Mouse (Mus musculus) spleen, adult 12 weeks (tissue): ENCODE data around the gene Gm12216.

Source experiments
- DNase-seq: peaks from one replicate; pipeline ENCODE4 v3.0.0; 2022; ENCODE audit warnings: low spot score

The Gm12216 gene

GRCm38 (mm10) chr11:53742353-53742752 lies 116.7 kb downstream of the Gm12216 start:
- no peak for DNase-seq

- DNase-seq: no peak
Measured at GRCm38 (mm10) chr11:53737573-53737946, 121.5 kb downstream of the Gm12216 start.

- peak; percentile 63 for DNase-seq
Measured at GRCm38 (mm10) chr11:53736771-53737572, 122.1 kb downstream of the Gm12216 start.

- DNase-seq: peak; percentile 40
Measured at GRCm38 (mm10) chr11:53735682-53736245, 123.3 kb downstream of the Gm12216 start.

GRCm38 (mm10) chr11:53734970-53735681 lies 123.9 kb downstream of the Gm12216 start:
- no peak for DNase-seq

GRCm38 (mm10) chr11:53734431-53734830 lies 124.6 kb downstream of the Gm12216 start:
- DNase-seq: no peak

GRCm38 (mm10) chr11:53733824-53734223 lies 125.2 kb downstream of the Gm12216 start:
- no peak for DNase-seq
